Mouse (Mus musculus): Measurements from ENCODE around the gene Celsr1.
"Not testable (repeated sequence)": the region's sequence is repeated elsewhere in the genome, so short reads cannot be mapped to it uniquely, and the experiment has no call there.

The Celsr1 gene

GRCm38 (mm10) chr15:85896284-85896683 lies 137.3 kb downstream of the Celsr1 start:
- DNase-seq (ENCODE audit: low spot score in 2 of 2) = peak in 1 of 2 experiments; percentile 83

- DNase-seq (ENCODE audit: low spot score in 2 of 2) = no peak
Measured at GRCm38 (mm10) chr15:85893871-85894270, 139.7 kb downstream of the Celsr1 start.

- DNase-seq (ENCODE audit: low spot score in 2 of 2) = no peak
Measured at GRCm38 (mm10) chr15:85892498-85893118, 141.0 kb downstream of the Celsr1 start.

GRCm38 (mm10) chr15:85891971-85892370 lies 141.6 kb downstream of the Celsr1 start:
- no peak for DNase-seq (ENCODE audit: low spot score in 2 of 2)

GRCm38 (mm10) chr15:85889235-85889634 lies 144.3 kb downstream of the Celsr1 start:
- no peak for DNase-seq (ENCODE audit: low spot score in 2 of 2)

GRCm38 (mm10) chr15:85885606-85886005 lies 148.0 kb downstream of the Celsr1 start:
- DNase-seq (ENCODE audit: low spot score in 2 of 2) = no peak

GRCm38 (mm10) chr15:85879498-85879895 lies 154.1 kb downstream of the Celsr1 start:
- no peak for DNase-seq (ENCODE audit: low spot score in 2 of 2)

GRCm38 (mm10) chr15:85878848-85879497 lies 154.6 kb downstream of the Celsr1 start, which contains the start of gene Trmu:
Gene Trmu (plus strand): TSS chr15:85879312.
- peak; percentile 73 to 93 for DNase-seq (ENCODE audit: low spot score in 2 of 2)

GRCm38 (mm10) chr15:85877336-85877735 lies 156.2 kb downstream of the Celsr1 start:
- no peak for DNase-seq (ENCODE audit: low spot score in 2 of 2)

GRCm38 (mm10) chr15:85867696-85868095 lies 165.9 kb downstream of the Celsr1 start:
- peak in 1 of 2 experiments; percentile 80 for DNase-seq (ENCODE audit: low spot score in 2 of 2)

GRCm38 (mm10) chr15:85865913-85866312 lies 167.7 kb downstream of the Celsr1 start:
- DNase-seq (ENCODE audit: low spot score in 2 of 2) = not testable (repeated sequence)

- DNase-seq (ENCODE audit: low spot score in 2 of 2) = peak; percentile 89 to 96
Measured at GRCm38 (mm10) chr15:85859490-85860031, 174.0 kb downstream of the Celsr1 start, which contains the start of gene Gtse1. Gene Gtse1 (plus strand): TSS chr15:85859745.

GRCm38 (mm10) chr15:85858980-85859489 lies 174.5 kb downstream of the Celsr1 start:
- DNase-seq (ENCODE audit: low spot score in 2 of 2) = no peak

GRCm38 (mm10) chr15:85851656-85852392 lies 181.8 kb downstream of the Celsr1 start:
- no peak for DNase-seq (ENCODE audit: low spot score in 2 of 2)
